13 mouse cellular contexts compared by ENCODE assay signal in the genomic region with DNA sequence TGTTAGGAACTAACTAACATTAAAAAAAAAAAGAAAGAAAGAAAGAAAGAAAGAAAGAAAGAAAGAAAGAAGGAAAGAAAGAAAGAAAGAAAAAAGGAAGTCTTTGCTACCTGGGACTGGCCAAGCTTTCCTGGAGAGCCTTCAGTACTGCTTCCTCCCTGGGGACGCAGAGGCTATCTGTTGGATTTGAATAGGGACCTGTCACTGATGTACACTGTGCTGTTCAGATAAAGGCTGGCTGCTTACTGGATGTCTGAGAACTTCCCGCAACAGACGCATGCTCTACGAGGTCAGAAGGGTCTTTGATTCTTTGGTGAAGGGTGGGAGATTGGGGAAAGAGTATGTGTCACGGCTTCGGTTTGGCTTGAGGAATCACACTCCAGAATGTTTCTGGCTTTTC.
DNase-seq lines count a peak whose midpoint lies in the region; ATAC-seq and TF ChIP-seq lines count a peak whose summit lies in the region.
"Had no signal": no experiment of that assay in that cellular context is flagged by ENCODE, and none has a peak within 500 bp of the region (broad histone marks: within the 10 kb centered on the region; RNA-seq: fewer than 3 reads in every experiment).

No protein-coding gene starts in this region.

- intact Hi-C loops in heart, postnatal 25 days (cut with DNase I) = loop anchor here (1.0 to 5.0 kb wide), 2 partner anchors 38 to 63 kb away; no protein-coding TSS in a partner anchor
- intact Hi-C loops in heart, postnatal 10 days (cut with DNase I) = loop anchor here (1.0 kb wide), 1 partner anchor 42 kb away; no protein-coding TSS in a partner anchor

- 54% methylated on average over 6 of the region's 6 CpGs for WGBS in lung, postnatal 0 days

- ATAC-seq in lung, postnatal 0 days = no peak
- ATAC-seq: Patski had no signal

- no peaks in the 10 kb centered on the region; the same call in 1 of the 2 replicates for H3K4me1 ChIP-seq in lung, postnatal 0 days (ENCODE audit: insufficient read depth, low read depth, low read length)

- no peak overlapping the region for H3K9ac ChIP-seq in lung, postnatal 0 days (replicated peaks; ENCODE audit: low read depth)
- H3K9ac ChIP-seq: limb, embryonic 12.5 days had no signal

- no peaks in the 10 kb centered on the region for H3K36me3 ChIP-seq in lung, postnatal 0 days (ENCODE audit: insufficient read depth, low read length)
- H3K36me3 ChIP-seq: limb, embryonic 12.5 days had no signal

- H3K4me2 ChIP-seq in lung, postnatal 0 days (replicated peaks; ENCODE audit: low read depth, low read length) = peak overlapping the region; percentile 50; the same call in 1 of the 2 replicates
- H3K4me2 ChIP-seq: limb, embryonic 12.5 days had no signal

- no peaks in the 10 kb centered on the region for H3K9me3 ChIP-seq in lung, postnatal 0 days (ENCODE audit: low read length)
- H3K9me3 ChIP-seq: limb, embryonic 12.5 days had no signal

- TF ChIP-seq CTCF in lung, postnatal 0 days (IDR thresholded peaks at IDR 0.05) = no peak

- no peak; the same call in 1 of the 2 replicates for TF ChIP-seq EP300 in lung, postnatal 0 days (IDR thresholded peaks at IDR 0.05)

- H3K27ac ChIP-seq in lung, postnatal 0 days (ENCODE audit: low read length) = peak overlapping the region; percentile 60; the same call in 1 of the 2 replicates
- H3K27ac ChIP-seq: limb, embryonic 12.5 days had no signal

- no peaks in the 10 kb centered on the region for H3K27me3 ChIP-seq in lung, postnatal 0 days (replicated peaks; ENCODE audit: insufficient read depth, low read length)
- H3K27me3 ChIP-seq: limb, embryonic 12.5 days; Patski had no signal

- 0 out of 2 replicates have a peak overlapping the region, but pooled peaks have one; percentile 10 for H3K4me3 ChIP-seq in lung, postnatal 0 days (ENCODE audit: low read depth, low read length)
- H3K4me3 ChIP-seq: limb, embryonic 12.5 days had no signal

- peak; percentile 26 to 42 for DNase-seq in heart, adult 18-20 months
- DNase-seq in heart, postnatal 25 days (ENCODE audit: low spot score) = no peak
- DNase-seq in lung, postnatal 0 days (ENCODE audit: low spot score) = no peak
- no peak for DNase-seq in lung, adult 18-20 months
- peak; percentile 33 to 38 for DNase-seq in heart, postnatal 10 days
- DNase-seq in lung, postnatal 36 days = peak; percentile 16
- no peak for DNase-seq in cerebellum, postnatal 36 days
- DNase-seq in urinary bladder, postnatal 10 days (ENCODE audit: low spot score) = no peak
- DNase-seq: layer of hippocampus, adult 9-11 months; right cerebral cortex, adult 18-20 months; thymus, postnatal 25 days had no signal

Comparison
In these comparisons a context has a peak if more than half of its experiments do, and no peak if none do; other contexts are left out.
1. DNase-seq: peak in heart, adult 18-20 months (2 of 2), heart, postnatal 10 days (2 of 2) and lung, postnatal 36 days (single experiment); none in heart, postnatal 25 days (single experiment), lung, postnatal 0 days (single experiment), lung, adult 18-20 months (0 of 2), cerebellum, postnatal 36 days (0 of 2) and urinary bladder, postnatal 10 days (single experiment).